Mouse (Mus musculus) heart, embryonic 12.5 days (tissue): ENCODE results near the gene Ovol3. TPM values are rescaled to one million over a fixed set of nuclear protein-coding genes. Genes with fewer than 3 reads are reported as not detected.
A peak's percentile ranks its signal among the peaks of the same experiment; 100 is the strongest.

ENCODE experiments used
- ATAC-seq: fragments of 200-750 bp; cut with Nextera tagmentation; 2 replicates; pipeline ENCODE4 v1.8.0; 2017; ENCODE audit warnings: moderate TSS enrichment, moderate library complexity; ENCODE audit not compliant: insufficient number of reproducible peaks, low FRiP score
- H3K27ac ChIP-seq: fragments of 300-500 bp; sonication (generic); 2 replicates; pipeline ENCODE4 v1.5.1; 2016; ENCODE audit warnings: mild to moderate bottlenecking, moderate library complexity; ENCODE audit not compliant: poor library complexity, severe bottlenecking
- H3K27me3 ChIP-seq: fragments of 300-500 bp; sonication (generic); replicated peaks from 2 replicates; pipeline ENCODE4 v1.6.1; 2016; ENCODE audit warnings: mild to moderate bottlenecking, moderate library complexity
- H3K36me3 ChIP-seq: fragments of 300-500 bp; sonication (generic); 2 replicates; pipeline ENCODE4 v1.6.1; 2016; ENCODE audit warnings: mild to moderate bottlenecking, moderate library complexity
- H3K4me1 ChIP-seq: fragments of 300-500 bp; sonication (generic); replicated peaks from 2 replicates; pipeline ENCODE4 v1.6.1; 2016; ENCODE audit warnings: mild to moderate bottlenecking
- H3K4me2 ChIP-seq: fragments of 300-500 bp; sonication (generic); 2 replicates; pipeline ENCODE4 v1.6.1; 2016; ENCODE audit warnings: mild to moderate bottlenecking, moderate library complexity
- H3K4me3 ChIP-seq: fragments of 300-500 bp; sonication (generic); 2 replicates; pipeline ENCODE4 v1.5.1; 2016; ENCODE audit warnings: mild to moderate bottlenecking
- H3K9ac ChIP-seq: fragments of 300-500 bp; sonication (generic); 2 replicates; pipeline ENCODE4 v1.6.1; 2016; ENCODE audit warnings: mild to moderate bottlenecking, moderate library complexity
- H3K9me3 ChIP-seq: fragments of 300-500 bp; sonication (generic); replicated peaks from 2 replicates; pipeline ENCODE4 v1.6.1; 2016; ENCODE audit warnings: mild to moderate bottlenecking, moderate library complexity
- WGBS: fragments of 180-500 bp; shearing (Covaris S2); methylation state at CpG from one replicate; pipeline ENCODE4 v1.1.7; 2016; 5-methylcytosine and 5-hydroxymethylcytosine counted together
- polyA plus RNA-seq: library from polyadenylated mRNA; unstranded; fragments of >200 nt; fragmentation: Nextera tagmentation; extraction: Ambion mirVana; gene quantifications from 2 replicates; pipeline ENCODE4 v1.2.1, GENCODE M21; 2016

Ovol3 gene
- polyA plus RNA-seq, 1 experiment from 2014 or later: not detected

DNA sequence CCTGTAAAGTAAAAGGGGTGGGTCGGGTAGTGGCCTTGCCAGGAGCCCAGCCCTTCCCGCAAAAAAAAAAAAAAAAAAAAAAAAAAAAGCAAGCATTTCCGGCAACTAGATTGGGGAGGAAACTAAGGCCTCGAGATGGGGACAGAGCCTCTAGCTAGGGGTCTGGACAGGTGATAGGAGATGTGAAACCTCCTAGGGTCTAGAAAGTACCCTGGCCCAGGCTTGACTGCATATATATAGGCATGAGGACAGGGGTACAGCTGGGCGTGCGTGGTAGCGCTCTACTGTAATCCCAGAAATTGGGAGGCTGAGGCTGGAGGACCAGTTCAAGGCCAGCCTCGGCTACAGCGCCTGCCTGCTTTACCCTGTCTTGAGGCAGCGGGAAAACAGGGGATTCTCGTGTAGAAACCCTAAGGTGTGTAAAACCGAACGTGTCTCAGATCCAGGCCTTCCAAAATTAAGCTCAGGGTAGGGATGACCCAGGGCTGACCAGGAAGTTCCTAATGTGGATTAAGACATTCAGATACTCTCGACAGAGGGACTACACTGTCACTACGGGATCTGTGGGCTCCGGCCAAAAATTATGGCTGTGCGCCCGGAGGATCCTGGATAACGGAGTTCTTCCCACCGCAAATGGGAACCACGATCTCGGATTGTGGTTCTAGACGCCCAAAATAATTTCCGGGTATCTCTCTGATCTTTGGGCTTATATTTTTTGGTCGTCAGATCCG is 41.3 kb downstream of the Ovol3 start:
- peak; percentile 15 for ATAC-seq
- Histone ChIP-seq H3K4me2 (peak overlapping the region; percentile 86), H3K4me1 (peaks cover 15% of the 10 kb centered on the region), H3K4me3 (peak overlapping the region; percentile 66), H3K27ac (peak overlapping the region; percentile 87), H3K9me3 (no peaks in the 10 kb centered on the region), H3K9ac (peak overlapping the region; percentile 89), H3K27me3 (no peaks in the 10 kb centered on the region), H3K36me3 (peaks cover 33% of the 10 kb centered on the region)
- WGBS: under 1% methylated on average over 26 of the region's 26 CpGs

DNA sequence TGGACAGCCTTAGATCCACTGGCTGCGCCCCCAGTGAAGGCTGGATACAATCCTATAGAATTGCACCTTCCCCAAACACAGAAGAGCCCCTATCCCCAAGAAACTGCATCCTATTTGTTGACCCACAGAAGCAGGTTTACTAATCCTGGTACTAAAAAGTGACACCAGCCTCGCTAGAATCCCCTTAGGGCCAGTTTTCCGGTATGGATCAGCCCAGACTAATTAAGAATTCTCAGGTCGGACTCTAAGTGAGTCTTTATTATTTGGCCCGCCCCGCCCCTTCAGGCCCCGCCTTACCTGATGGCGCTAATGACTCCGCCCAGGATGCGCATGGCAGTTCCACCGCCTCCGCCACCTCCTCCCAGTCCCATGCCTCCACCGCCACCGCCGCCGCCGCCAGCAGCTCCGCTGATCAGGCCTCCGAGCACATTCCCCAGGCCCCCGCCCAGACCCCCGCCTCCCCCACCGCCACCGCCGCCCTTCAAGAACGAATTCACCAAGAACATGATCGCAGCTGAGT is 41.9 kb downstream of the Ovol3 start:
- H3K36me3 ChIP-seq: peaks cover 39% of the 10 kb centered on the region
- H3K4me1 ChIP-seq: peaks cover 15% of the 10 kb centered on the region
- no peaks in the 10 kb centered on the region for H3K27me3 ChIP-seq
- H3K27ac ChIP-seq: peak overlapping the region; percentile 87
- ATAC-seq: peak; percentile 83
- peak overlapping the region; percentile 86 for H3K4me2 ChIP-seq
- H3K4me3 ChIP-seq: peak overlapping the region; percentile 66
- peak overlapping the region; percentile 89 for H3K9ac ChIP-seq
- 1% methylated on average over 26 of the region's 26 CpGs for WGBS
- no peaks in the 10 kb centered on the region for H3K9me3 ChIP-seq

DNA sequence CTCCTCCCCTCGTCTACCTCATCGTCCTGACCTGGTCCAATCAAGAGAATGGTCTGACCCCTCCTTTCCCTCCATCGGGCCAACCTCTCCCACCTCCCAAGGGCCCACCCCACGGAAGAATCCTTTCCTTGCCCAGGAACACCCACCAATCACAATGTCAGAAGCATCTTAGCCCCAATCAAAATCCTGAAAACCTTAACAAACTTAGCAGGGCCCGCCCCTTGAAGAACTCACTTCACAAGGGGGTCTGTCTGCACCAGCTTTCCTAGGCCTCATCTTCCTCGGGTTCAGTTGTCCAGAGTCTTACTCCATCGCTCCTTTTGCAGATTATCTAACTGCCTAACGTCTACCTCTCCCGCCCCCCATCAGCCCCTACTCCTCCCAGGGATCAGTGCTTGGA is 42.5 kb downstream of the Ovol3 start:
- no peaks in the 10 kb centered on the region for H3K27me3 ChIP-seq
- H3K9me3 ChIP-seq: no peaks in the 10 kb centered on the region
- 28% methylated on average over 9 of the region's 9 CpGs for WGBS
- peak overlapping the region; percentile 66 for H3K4me3 ChIP-seq
- H3K36me3 ChIP-seq: peaks cover 46% of the 10 kb centered on the region
- peak overlapping the region; percentile 89 for H3K9ac ChIP-seq
- 0 out of 2 replicates have a peak overlapping the region, but pooled peaks have one; percentile 87 for H3K27ac ChIP-seq
- no peak for ATAC-seq
- peak overlapping the region; percentile 86 for H3K4me2 ChIP-seq
- H3K4me1 ChIP-seq: peaks cover 15% of the 10 kb centered on the region

DNA sequence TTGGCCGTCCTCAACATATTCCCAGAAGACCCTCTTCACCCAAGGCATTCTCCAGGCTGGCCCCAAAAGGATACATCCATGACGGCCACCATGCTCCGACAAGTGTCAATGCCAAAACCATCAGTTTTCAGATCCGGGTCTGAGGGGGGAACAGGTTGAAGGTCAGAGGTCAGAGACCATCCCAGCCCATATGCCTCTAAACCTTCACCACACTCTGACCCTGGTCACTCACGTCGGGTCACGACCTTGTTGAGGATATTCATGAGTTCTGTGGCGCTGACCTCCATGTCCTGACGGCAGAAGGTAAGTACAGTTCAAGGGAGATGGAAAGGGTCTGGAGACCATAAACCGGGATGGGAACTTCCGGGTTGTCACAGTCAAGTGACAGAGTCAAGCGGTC is 43.4 kb downstream of the Ovol3 start:
- 87% methylated on average over 12 of the region's 12 CpGs for WGBS
- H3K27me3 ChIP-seq: no peaks in the 10 kb centered on the region
- peaks cover 55% of the 10 kb centered on the region for H3K36me3 ChIP-seq
- no peak overlapping the region for H3K9ac ChIP-seq
- H3K27ac ChIP-seq: no peak overlapping the region
- H3K9me3 ChIP-seq: no peaks in the 10 kb centered on the region
- no peak for ATAC-seq
- 0 out of 2 replicates have a peak overlapping the region, but pooled peaks have one; percentile 66 for H3K4me3 ChIP-seq
- peaks cover 15% of the 10 kb centered on the region for H3K4me1 ChIP-seq
- H3K4me2 ChIP-seq: no peak overlapping the region

DNA sequence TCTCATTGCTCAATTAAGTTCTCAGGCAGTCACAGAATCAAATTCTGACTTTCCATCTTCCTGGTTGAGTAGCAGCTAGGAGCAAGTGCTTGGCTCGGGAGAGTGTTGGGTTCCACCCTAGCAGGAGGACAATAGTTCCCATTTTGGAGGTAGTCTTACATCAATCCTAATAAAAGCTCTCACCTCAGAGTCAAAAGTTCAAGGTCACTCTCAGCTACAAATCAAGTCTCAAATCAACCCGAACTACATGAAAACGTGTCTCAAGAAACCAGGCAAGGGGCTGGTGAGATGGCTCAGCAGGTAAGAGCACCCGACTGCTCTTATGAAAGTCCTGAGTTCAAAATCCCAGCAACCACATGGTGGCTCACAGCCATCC is 46.4 kb downstream of the Ovol3 start:
- Histone ChIP-seq H3K27me3 (no peaks in the 10 kb centered on the region), H3K36me3 (peaks cover 75% of the 10 kb centered on the region), H3K4me1 (peaks cover 27% of the 10 kb centered on the region), H3K27ac (no peak overlapping the region), H3K4me2 (no peak overlapping the region), H3K9me3 (no peaks in the 10 kb centered on the region), H3K9ac (no peak overlapping the region), H3K4me3 (no peak overlapping the region)
- no peak for ATAC-seq
- WGBS: 79% methylated on average over 4 of the region's 4 CpGs

DNA sequence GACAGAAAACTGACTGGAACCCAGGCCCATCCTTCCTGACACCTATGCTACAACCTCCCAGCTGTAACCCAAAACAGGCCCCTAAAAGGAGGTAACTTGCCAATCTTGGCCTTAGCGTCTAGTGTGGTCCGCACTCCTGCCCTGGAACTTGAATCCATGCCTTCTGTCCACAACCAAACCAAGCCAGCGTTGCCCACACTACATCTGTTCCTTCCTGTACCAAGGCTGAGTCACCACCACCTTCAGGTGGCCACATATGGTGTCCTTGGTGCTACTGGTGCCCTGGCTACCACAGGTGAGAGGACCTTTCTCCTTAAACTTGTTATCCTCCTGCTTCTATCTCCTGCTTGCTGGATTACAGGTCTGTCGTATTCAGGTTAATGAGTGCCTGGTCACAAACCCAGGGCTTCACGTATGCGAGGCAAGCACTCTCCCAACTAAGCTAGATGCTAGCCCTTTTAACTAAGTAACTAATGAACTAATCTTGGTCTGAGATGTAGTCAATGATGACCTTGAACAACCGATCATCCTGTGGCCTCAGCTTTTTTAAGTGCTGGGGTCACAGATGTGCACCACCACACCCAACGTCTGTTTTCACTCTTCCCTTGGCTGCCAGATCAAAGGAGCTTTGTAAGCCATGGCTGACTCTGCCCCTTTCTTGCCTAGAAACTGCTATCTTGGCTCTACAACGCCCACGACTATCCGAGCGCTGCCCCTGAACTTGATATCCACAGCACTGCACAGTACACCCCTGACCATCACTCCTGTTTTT is 47.0 kb downstream of the Ovol3 start:
- peaks cover 31% of the 10 kb centered on the region for H3K4me1 ChIP-seq
- no peak overlapping the region for H3K4me2 ChIP-seq
- 70% methylated on average over 12 of the region's 12 CpGs for WGBS
- no peak overlapping the region for H3K4me3 ChIP-seq
- no peak for ATAC-seq
- no peaks in the 10 kb centered on the region for H3K27me3 ChIP-seq
- no peak overlapping the region for H3K27ac ChIP-seq
- no peak overlapping the region for H3K9ac ChIP-seq
- no peaks in the 10 kb centered on the region for H3K9me3 ChIP-seq
- peaks cover 75% of the 10 kb centered on the region for H3K36me3 ChIP-seq

DNA sequence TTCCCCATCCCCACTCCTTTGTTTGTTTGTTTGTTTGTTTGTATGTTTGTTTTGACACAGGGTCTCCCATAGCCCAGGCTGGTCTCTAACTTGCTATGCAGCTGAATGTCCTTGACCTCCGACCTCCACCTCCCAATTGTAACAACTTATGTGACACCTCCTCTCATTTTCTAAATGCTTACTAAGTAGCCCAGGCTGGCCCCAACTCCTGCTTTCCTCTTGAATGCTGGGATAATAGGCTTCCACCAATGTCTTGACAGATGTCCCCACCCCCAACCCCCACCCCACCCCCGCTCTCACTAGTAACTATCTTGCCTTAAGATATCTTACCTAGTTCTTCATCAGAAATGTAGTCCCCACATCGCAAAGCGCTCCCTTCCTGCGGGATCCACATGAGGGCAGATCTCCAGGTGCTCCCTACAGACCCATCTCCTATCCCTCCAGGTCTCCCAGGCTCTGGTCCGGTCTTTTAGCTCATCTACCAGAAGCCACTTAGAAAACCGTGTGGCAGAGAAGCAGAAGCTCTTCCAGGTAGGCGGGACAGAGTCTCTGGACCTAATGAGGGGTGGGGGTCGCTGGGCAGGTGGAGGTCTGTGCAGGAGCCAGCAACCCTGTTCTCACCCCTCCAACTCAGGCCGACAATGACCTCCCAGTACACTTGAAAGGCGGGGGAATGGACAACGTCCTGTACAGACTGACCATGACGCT is 50.7 kb downstream of the Ovol3 start:
- ATAC-seq: no peak
- H3K36me3 ChIP-seq: peaks cover 46% of the 10 kb centered on the region
- H3K27ac ChIP-seq: 0 out of 2 replicates have a peak overlapping the region, but pooled peaks have one; percentile 17
- H3K4me2 ChIP-seq: peak overlapping the region; percentile 64
- no peaks in the 10 kb centered on the region for H3K27me3 ChIP-seq
- WGBS: 66% methylated on average over 13 of the region's 13 CpGs
- H3K4me3 ChIP-seq: peak overlapping the region; percentile 42
- H3K9me3 ChIP-seq: no peaks in the 10 kb centered on the region
- peak overlapping the region; percentile 67 for H3K9ac ChIP-seq
- H3K4me1 ChIP-seq: peaks cover 22% of the 10 kb centered on the region

DNA sequence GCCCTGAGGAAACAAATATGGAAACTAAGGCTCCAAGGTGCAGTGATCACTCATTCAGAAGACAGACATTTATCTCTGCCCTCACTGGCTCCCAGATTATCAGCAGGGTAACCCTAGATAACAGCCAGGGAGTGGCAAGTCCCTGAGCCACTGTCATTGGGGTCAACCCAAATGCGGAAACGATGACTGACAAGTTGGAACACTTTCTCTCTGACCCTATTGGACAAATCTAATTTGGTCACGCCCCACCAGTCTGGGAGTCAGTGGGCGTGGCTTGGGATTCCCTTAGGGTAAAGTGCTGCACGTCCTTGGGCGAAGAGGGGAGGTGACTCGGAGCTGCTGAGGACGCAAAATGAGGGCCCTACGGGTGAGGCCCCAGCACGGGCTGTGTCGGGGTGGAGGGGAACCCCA is 51.6 kb downstream of the Ovol3 start, which contains the start of gene Cox7a1:
Cox7a1 (plus strand) TSS at position 266 of the 411 bp plus-strand sequence.
- Histone ChIP-seq H3K27ac (0 out of 2 replicates have a peak within 1 kb of the TSS, but pooled peaks have one; percentile 17), H3K4me1 (peaks cover 22% of the 10 kb centered on the region), H3K27me3 (no peaks in the 10 kb centered on the region), H3K4me3 (peak within 1 kb of the TSS; percentile 42), H3K9me3 (no peaks in the 10 kb centered on the region), H3K36me3 (peaks cover 39% of the 10 kb centered on the region), H3K9ac (peak within 1 kb of the TSS; percentile 67), H3K4me2 (peak within 1 kb of the TSS; percentile 64)
- WGBS: under 1% methylated on average over 11 of the region's 11 CpGs
- peak; percentile 87 for ATAC-seq

Other genes starting within 250 kb of the Ovol3 start
- 3.1 and 3.4 TPM in 2 replicates for gene Zfp14, start 184.3 kb downstream of the Ovol3 start, polyA plus RNA-seq
- gene Zfp82, start 162.8 kb downstream of the Ovol3 start, polyA plus RNA-seq: 2.5 and 2.9 TPM in 2 replicates
- 1.5 and 1.7 TPM in 2 replicates for gene Gm26920, start 145.3 kb downstream of the Ovol3 start, polyA plus RNA-seq
- 5.8 and 6.1 TPM in 2 replicates for gene Zfp566, start 145.2 kb downstream of the Ovol3 start, polyA plus RNA-seq
- 90.8 and 93.5 TPM in 2 replicates for gene Zfp260, start 140.9 kb downstream of the Ovol3 start, polyA plus RNA-seq
- 11.6 TPM in 2 replicates for gene Zfp382, start 113.8 kb downstream of the Ovol3 start, polyA plus RNA-seq
- gene Zfp146, start 66.0 kb downstream of the Ovol3 start, polyA plus RNA-seq: 10.5 TPM in 2 replicates
- 300 and 306 TPM in 2 replicates for gene Cox7a1, start 51.6 kb downstream of the Ovol3 start, polyA plus RNA-seq
- gene Capns1, start 36.9 kb downstream of the Ovol3 start, polyA plus RNA-seq: 77.0 and 83.4 TPM in 2 replicates
- 101 and 105 TPM in 2 replicates for gene Polr2i, start 3.8 kb downstream of the Ovol3 start, polyA plus RNA-seq
- gene Tbcb, start 3.5 kb downstream of the Ovol3 start, polyA plus RNA-seq: 155 and 162 TPM in 2 replicates
- 0.27 and 0.32 TPM in 2 replicates for gene Thap8, start 44.4 kb upstream of the Ovol3 start, polyA plus RNA-seq
- 9.3 and 9.9 TPM in 2 replicates for gene Wdr62, start 44.7 kb upstream of the Ovol3 start, polyA plus RNA-seq
- gene Clip3, start 56.0 kb upstream of the Ovol3 start, polyA plus RNA-seq: 17.2 and 20.2 TPM in 2 replicates
- 56.8 and 59.0 TPM in 2 replicates for gene Alkbh6, start 73.0 kb upstream of the Ovol3 start, polyA plus RNA-seq
- 18.4 and 19.5 TPM in 2 replicates for gene Syne4, start 79.1 kb upstream of the Ovol3 start, polyA plus RNA-seq
- gene E130208F15Rik, start 86.0 kb upstream of the Ovol3 start, polyA plus RNA-seq: 1.7 and 2.9 TPM in 2 replicates
- gene Sdhaf1, start 88.2 kb upstream of the Ovol3 start, polyA plus RNA-seq: 16.7 and 17.0 TPM in 2 replicates
- gene Lrfn3, start 127.0 kb upstream of the Ovol3 start, polyA plus RNA-seq: 2.3 and 2.8 TPM in 2 replicates
- gene Tyrobp, start 178.0 kb upstream of the Ovol3 start, polyA plus RNA-seq: 9.5 and 9.8 TPM in 2 replicates
- gene Hcst, start 184.1 kb upstream of the Ovol3 start, polyA plus RNA-seq: 1.1 TPM in 1 of 2 replicates, not detected in the other
- 0.95 and 1.3 TPM in 2 replicates for gene Nfkbid, start 186.0 kb upstream of the Ovol3 start, polyA plus RNA-seq
- gene Aplp1, start 209.8 kb upstream of the Ovol3 start, polyA plus RNA-seq: 41.6 and 43.4 TPM in 2 replicates
- 1.1 and 1.3 TPM in 2 replicates for gene Kirrel2, start 222.0 kb upstream of the Ovol3 start, polyA plus RNA-seq
- gene Nphs1, start 222.6 kb upstream of the Ovol3 start, polyA plus RNA-seq: 0.06 and 0.23 TPM in 2 replicates